Mouse (Mus musculus) testis, adult 2 months (tissue): ENCODE data around the gene Gm2564. TPM values are rescaled to one million over a fixed set of nuclear protein-coding genes. Genes with fewer than 3 reads are reported as not detected.
"Not testable (repeated sequence)": the region's sequence is repeated elsewhere in the genome, so short reads cannot be mapped to it uniquely, and the experiment has no call there.

Source experiments
- H3K27ac ChIP-seq: fragments of 200-500 bp; 2 replicates; pipeline ENCODE4 v1.5.1; 2012; ENCODE audit warnings: low read depth, low read length; ENCODE audit not compliant: control insufficient read depth, insufficient read depth
- H3K27me3 ChIP-seq: fragments of 200-500 bp; 2 replicates; pipeline ENCODE4 v1.6.1; 2012; ENCODE audit warnings: mild to moderate bottlenecking, low read length, moderate library complexity; ENCODE audit not compliant: control insufficient read depth, insufficient read depth
- H3K36me3 ChIP-seq: fragments of 200-500 bp; 2 replicates; pipeline ENCODE4 v1.6.1; 2012; ENCODE audit warnings: mild to moderate bottlenecking, low read length; ENCODE audit not compliant: control insufficient read depth, insufficient read depth
- H3K4me1 ChIP-seq: fragments of 200-500 bp; 2 replicates; pipeline ENCODE4 v1.6.1; 2012; ENCODE audit warnings: low read length; ENCODE audit not compliant: control insufficient read depth, insufficient read depth
- H3K4me3 ChIP-seq: fragments of 200-500 bp; 2 replicates; pipeline ENCODE4 v1.5.1; 2012; ENCODE audit warnings: low read depth, mild to moderate bottlenecking, low read length, moderate library complexity, mixed read lengths; ENCODE audit not compliant: control insufficient read depth
- polyA plus RNA-seq: library from polyadenylated mRNA; depleted of rRNA; stranded (reverse); fragments of >200 nt; gene quantifications from 2 replicates; pipeline ENCODE4 v1.2.3, GENCODE M21; 2012; rRNA removed

Gene Gm2564
- polyA plus RNA-seq = 2.0 and 2.8 TPM in 2 replicates

DNA sequence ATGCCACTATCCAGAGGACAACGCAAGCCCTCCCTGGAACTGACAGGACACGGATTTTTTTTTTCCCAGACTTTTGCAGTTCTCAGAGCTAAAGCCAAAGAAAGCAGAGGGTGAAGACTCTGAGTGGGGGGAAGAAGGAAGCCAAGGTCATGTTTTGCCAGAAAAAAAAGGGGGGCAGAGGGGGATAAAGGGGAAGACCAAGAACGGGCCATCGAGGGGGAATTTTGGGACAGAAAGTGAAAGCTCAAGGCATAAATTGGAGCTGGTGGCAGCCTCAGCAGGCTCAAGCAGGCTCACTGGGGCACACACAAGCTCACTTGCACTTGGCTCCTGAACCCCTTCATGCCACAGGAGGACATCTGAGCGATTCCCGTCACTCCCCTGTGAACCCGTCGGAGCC is at the start of gene Gm2564:
Gene Gm2564 (plus strand): TSS at position 301 of the 400 bp plus-strand sequence.
- not testable (repeated sequence) for H3K27me3 ChIP-seq, H3K4me3 ChIP-seq, H3K36me3 ChIP-seq, H3K27ac ChIP-seq, H3K4me1 ChIP-seq

DNA sequence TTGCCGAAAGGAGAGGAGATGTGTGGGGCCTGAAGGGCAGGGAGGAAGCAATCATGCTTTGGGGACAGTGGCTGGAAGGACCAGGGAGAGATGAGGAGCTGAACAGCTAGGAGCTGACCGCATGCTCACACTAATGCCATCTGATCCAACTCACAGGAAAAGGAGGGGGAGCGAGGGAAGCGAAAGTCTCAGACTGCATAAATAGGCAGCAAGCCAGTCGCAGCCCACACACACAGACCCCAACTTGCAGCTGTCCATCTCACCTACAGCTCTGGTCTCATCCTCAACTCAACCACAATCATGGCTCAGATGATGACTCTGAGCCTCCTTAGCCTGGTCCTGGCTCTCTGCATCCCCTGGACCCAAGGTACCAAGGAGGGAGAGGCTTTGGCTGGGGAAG is 17.6 kb upstream of the Gm2564 start, which contains the start of gene Gm10591:
Gene Gm10591 (plus strand): TSS at position 301 of the 400 bp plus-strand sequence.
- not testable (repeated sequence) for H3K27me3 ChIP-seq, H3K4me3 ChIP-seq, H3K36me3 ChIP-seq, H3K27ac ChIP-seq, H3K4me1 ChIP-seq

DNA sequence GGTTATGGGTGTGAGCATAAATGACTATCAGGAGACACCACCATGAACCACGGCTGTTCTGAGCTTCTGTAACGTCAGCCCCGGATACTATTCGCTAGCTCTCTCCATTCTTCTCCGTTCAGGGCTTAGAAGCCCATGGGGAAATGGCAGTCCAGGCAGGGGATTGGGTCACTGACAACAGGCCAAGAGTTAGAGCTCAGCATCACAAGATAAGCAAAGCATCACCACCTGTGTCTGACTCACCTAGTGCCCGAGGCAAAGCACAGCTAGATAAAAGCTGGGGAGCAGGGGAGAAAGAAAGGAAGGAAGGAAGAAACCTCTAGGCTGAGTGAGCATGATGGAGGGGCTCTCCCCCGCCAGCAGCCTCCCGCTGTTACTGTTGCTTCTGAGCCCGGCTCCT is 25.4 kb downstream of the Gm2564 start, which contains the start of gene Ccl27b:
Gene Ccl27b (plus strand): TSS at position 301 of the 400 bp plus-strand sequence.
- not testable (repeated sequence) for H3K36me3 ChIP-seq, H3K4me1 ChIP-seq, H3K4me3 ChIP-seq, H3K27me3 ChIP-seq, H3K27ac ChIP-seq

DNA sequence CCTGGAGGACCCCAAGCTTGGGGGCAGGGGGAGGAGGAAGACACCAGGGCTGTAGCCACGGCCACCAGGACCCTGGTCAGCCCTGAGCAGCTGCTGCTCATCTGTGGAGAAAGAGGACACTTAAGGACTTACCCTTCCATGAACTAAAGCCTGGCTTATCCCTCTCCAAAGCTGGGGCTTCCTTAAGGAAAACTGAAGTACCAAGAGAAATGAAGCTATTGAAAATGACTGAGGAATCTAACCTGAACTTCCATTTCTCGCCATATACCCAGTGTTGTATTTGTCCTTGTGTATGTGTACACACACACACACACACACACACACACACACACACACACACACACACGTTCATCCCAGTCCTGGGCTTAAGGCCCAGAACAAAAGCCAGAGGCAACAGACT is 32.3 kb downstream of the Gm2564 start, which contains the start of gene Il11ra2:
Gene Il11ra2 (minus strand): TSS at position 101 of the 400 bp plus-strand sequence.
- H3K27me3 ChIP-seq, H3K4me1 ChIP-seq, H3K27ac ChIP-seq, H3K4me3 ChIP-seq, H3K36me3 ChIP-seq: not testable (repeated sequence)

DNA sequence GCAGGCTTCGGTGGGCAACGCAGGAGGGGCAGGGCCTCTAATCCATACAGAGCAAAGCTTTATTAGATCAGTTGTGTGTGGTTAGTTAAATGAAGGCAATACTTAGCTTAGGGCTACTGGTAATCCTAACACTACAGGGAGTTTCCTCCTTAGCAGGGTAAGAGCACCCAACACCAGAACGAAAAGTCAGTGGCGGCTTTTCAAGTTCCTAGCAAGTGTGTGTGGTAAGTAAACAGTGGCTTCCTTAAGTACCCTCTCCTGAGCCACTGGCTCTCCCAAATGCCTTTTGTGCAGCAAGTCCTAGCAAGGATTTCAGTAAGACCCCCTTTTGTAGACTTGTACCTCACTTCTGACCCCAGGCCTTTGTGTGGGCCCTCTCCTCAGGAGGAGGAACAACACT is 45.9 kb downstream of the Gm2564 start:
- not testable (repeated sequence) for H3K27ac ChIP-seq, H3K36me3 ChIP-seq, H3K4me3 ChIP-seq, H3K4me1 ChIP-seq, H3K27me3 ChIP-seq

DNA sequence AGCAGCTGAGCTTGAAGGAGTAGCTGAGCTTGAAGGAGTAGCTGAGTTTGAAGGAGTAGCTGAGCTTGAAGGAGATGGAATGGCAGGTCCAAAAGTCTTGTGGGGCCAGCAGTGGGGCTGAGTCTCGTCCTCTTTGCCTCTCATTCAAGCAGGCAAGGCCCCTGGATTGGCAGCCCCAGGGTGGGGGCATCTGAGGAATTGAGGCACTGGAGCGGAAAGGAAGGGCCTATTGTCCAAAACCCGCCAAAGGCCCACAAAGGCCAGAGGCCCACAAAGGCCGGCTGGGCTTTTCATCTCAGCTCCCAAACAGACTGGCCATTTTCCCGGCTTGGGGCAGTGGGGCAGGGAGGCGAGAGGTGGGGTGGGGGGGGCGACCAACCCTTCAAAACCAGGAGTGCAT is 49.8 kb downstream of the Gm2564 start:
- H3K4me3 ChIP-seq, H3K27ac ChIP-seq, H3K4me1 ChIP-seq, H3K27me3 ChIP-seq, H3K36me3 ChIP-seq: not testable (repeated sequence)

DNA sequence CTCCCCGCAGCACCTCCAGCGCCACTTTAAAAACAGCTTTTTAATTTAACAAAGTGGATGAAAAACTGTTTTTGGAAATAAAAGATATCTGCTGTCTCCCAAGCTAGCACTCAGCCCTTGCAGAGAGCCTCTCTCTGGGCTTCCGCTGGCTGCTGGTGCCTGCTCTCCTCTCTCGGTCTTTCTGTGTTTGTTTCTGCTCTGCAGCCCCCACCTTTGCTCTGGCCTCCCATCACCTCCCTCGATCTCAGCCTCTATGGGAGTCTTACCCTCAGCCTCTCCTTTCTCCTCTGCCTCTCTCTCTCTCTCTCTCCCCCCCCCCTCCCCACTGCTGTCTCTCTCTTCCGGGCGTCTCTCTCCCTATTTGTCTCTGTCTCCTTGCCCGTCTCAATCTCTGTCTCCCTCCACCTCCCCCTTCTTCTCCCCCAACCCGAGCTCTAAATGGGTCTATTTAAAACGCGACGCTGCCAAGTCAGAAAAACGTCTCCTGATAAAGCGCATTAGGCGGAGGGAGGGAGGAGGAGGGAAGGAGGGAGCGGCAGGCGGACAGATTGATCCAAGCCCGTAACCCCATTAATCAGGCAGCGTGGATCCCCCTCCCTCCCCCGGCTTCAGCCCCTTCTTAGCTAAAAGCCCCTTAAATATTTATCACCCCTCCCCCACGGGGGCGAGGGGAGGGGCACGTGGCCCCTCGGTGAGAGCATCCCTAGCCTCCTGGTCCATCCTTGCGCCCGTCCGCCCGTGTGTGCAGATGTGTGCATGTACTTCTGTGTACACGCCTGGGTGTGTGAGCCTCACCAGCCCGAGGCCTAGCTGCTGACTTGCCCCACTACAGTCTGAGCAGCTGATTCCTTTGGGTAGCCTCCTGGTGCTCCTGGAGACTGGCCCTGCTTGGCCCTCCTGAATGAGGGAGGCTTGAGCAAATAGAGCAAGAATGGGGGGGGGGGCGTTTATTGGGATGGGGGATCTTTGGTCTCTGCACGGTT is 51.1 kb downstream of the Gm2564 start:
- H3K27me3 ChIP-seq = not testable (repeated sequence)

More for the DNA sequence above, 51.1 kb downstream of the Gm2564 start:
- H3K4me3 ChIP-seq, H3K4me1 ChIP-seq, H3K36me3 ChIP-seq, H3K27ac ChIP-seq: not testable (repeated sequence)

Other genes starting within 250 kb of the Gm2564 start
- not detected in 2 replicates for gene Gm21586, start 190.3 kb upstream of the Gm2564 start, polyA plus RNA-seq
- 4.4 and 5.1 TPM in 2 replicates for gene Gm2163, start 163.0 kb upstream of the Gm2564 start, polyA plus RNA-seq
- not detected in 2 replicates for gene Fam205a2, start 101.5 kb upstream of the Gm2564 start, polyA plus RNA-seq
- not detected in 2 replicates for gene Gm10591, start 17.5 kb upstream of the Gm2564 start, polyA plus RNA-seq
- 4.1 and 4.5 TPM in 2 replicates for gene Ccl27b, start 25.5 kb downstream of the Gm2564 start, polyA plus RNA-seq
- gene Il11ra2, start 32.2 kb downstream of the Gm2564 start, polyA plus RNA-seq = 1.2 and 1.8 TPM in 2 replicates
- gene 4930578G10Rik, start 105.8 kb downstream of the Gm2564 start, polyA plus RNA-seq = 13.8 and 14.9 TPM in 2 replicates
- 1.2 and 1.6 TPM in 2 replicates for gene Ccl19, start 126.9 kb downstream of the Gm2564 start, polyA plus RNA-seq
- 4.0 and 4.4 TPM in 2 replicates for gene Ccl21a, start 144.3 kb downstream of the Gm2564 start, polyA plus RNA-seq
- 18.8 and 19.9 TPM in 2 replicates for gene Fam205a1, start 224.2 kb downstream of the Gm2564 start, polyA plus RNA-seq
- gene Gm12394, start 227.1 kb downstream of the Gm2564 start, polyA plus RNA-seq = 0.07 and 0.20 TPM in 2 replicates
- gene Fam205c, start 244.5 kb downstream of the Gm2564 start, polyA plus RNA-seq = 209 and 240 TPM in 2 replicates